Mouse (Mus musculus) layer of hippocampus, postnatal 25 days (tissue): ENCODE results near the gene Serinc3. TPM values are rescaled to one million over a fixed set of nuclear protein-coding genes. Genes with fewer than 3 reads are reported as not detected.
A peak's percentile ranks its signal among the peaks of the same experiment; 100 is the strongest.
"Not testable (repeated sequence)": the region's sequence is repeated elsewhere in the genome, so short reads cannot be mapped to it uniquely, and the experiment has no call there.

ENCODE experiments used
- DNase-seq, 2 experiments: peaks; one replicate each; pipeline ENCODE4 v3.0.0; 2022; ENCODE audit warnings: mixed read lengths in 2 of 2, low spot score in 1 of 2; ENCODE audit errors: extremely low spot score in 1 of 2
- total RNA-seq, 2 experiments: library from RNA; stranded (reverse); gene quantifications; 2 replicates each; pipeline ENCODE4 v1.2.3; 2021

The Serinc3 gene
- total RNA-seq: 100 to 1,000 TPM; 191 to 207 TPM

DNA sequence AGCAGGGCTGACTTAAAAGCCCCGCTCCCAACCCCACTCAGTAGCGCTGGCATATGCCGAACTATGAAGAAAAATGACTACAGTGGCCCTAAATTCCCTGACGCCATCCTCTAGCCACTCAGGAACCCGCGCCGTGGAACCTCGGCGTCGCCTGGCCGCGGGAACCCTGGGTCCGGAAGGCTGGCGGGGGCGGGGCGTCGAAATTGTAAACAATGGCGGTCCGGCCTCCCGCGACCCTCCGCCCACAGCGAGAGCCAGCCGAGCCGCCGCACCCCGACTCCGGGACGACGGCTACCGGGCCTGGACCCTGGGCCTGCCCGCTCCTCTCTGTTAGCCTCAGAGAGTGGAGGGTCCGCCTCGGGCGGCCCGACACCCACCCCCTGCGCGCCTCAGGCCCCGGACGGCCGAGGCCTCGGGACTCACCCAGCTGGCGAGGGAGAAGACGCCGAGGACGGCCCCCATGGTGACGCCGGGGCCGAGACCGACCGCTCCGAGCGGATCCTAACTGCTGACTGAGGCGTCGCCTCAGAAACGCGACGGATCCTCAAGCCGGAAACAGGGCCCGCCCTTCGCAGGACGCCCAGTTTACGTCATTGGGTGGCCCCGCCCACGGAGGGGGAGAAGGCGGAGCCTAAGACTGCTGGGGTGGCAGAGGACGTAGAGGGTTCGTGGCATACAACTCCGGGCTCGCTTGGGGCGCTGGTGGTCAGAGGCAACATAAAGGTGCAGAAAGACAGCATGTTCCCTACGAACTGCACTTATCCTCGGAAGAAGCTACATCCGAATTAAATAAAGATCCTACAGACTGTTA lies at the start of gene Serinc3:
Gene Serinc3 (minus strand): TSS at position 557 of the 811 bp plus-strand sequence.
- peak; percentile 97 for DNase-seq

DNA sequence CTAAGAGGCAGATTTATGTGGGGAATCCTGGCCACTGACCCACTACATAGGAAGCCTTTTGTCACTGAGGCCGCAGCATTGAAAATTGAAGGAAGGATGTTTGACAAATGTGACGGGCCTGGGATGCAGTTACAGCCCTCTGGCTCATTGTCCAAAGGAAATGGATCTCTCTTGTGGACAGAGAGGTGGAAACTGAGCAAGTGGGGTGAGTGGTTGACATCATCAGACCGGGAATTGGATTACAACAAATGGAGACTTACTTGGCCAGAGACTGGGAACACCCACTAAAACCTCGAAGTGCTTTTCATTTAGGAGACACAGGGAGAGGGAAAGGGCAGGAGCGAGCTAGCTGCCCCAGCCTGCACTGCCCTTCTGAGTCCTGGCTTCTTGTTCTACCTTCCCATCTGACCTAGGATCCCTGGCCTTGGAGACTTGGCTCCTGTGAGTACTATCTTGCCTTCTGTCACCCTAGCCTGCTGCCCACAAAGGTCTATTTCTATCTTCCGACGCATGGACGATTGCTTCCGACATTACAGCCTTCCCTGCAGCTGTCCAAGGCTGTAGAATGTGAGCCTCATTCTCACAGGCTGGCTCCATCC lies 48.9 kb upstream of the Serinc3 start:
- no peak for DNase-seq

DNA sequence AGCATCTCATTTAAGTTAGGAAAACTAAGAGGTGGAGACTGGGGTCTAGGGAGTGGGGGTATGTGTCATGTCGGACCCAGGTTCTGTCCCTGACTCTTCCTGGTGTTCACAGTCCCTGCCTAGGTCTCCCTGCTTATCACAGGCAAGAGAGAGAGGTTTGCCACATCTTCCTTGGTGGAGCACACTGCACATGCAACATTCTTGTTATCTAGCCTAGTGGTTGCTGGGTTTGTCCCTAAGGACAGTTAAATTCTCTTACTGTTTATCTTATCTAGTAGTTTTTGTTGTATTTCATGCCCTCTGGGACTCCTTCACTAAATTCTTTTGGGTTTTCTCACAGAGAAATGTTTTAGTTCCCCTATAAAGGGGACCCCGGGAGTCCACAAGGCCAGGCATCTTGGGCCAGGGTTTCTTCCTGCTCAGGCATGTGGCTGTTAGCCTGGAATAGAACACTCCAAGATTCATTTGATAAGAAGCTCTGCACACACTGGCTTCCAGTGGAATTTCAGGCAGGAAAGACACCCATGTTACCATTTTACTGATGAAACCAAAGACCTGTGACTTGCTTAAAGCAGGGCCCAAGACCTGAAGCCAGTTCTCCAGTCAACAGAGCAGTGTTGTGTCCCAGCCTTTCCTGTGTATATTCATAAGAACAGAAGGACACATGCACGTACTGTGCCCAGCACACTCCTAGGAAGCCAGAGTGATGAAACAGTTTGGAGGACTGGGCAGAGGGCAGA lies 48.1 kb upstream of the Serinc3 start:
- DNase-seq: no peak

GRCm38 (mm10) chr2:163691846-163692605 lies 47.1 kb upstream of the Serinc3 start:
- DNase-seq: no peak

GRCm38 (mm10) chr2:163690409-163691304 lies 45.7 kb upstream of the Serinc3 start:
- no peak for DNase-seq

GRCm38 (mm10) chr2:163689771-163690170 lies 44.8 kb upstream of the Serinc3 start:
- no peak for DNase-seq

DNA sequence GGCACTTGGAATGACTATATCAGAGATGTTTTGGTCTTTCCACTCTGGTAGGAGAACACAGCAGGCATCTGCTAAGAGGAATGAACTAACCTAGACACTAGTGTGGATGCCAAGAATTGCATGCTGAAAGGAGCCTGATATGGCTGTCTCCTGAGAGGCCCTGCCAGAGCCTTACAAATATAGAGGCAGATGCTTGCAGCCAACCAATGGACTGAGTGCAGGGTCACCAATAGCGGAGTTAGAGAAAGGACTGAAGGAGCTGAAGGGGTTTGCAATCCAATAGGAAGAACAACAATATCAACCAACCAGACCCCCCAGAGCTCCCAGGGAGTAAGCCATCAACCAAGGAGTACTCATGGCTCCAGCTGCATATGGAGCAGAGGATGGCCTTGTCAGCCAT lies 43.4 kb upstream of the Serinc3 start:
- not testable (repeated sequence) for DNase-seq

DNA sequence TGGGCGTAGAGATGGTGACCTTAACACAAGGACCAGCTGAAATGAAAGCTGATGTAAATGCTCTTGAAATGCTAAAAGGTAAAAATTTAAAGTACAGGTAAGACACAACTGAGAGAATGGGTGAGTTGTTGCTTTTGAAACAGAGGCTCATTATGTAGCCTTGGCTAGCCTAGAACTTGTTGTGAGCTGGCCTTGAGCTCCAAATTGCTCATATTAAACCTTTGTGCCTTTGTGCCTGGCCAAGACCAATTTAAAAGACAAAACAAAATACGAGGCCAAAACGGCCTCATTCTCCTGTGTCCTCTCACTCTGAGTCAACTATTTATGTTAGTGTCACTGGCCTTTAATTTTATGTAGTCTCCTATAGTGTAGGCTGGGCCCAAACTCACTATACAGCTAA lies 42.0 kb upstream of the Serinc3 start:
- DNase-seq: no peak

- DNase-seq: no peak
These were observed 41.3 kb upstream of the Serinc3 start for GRCm38 (mm10) chr2:163686233-163686632.

DNA sequence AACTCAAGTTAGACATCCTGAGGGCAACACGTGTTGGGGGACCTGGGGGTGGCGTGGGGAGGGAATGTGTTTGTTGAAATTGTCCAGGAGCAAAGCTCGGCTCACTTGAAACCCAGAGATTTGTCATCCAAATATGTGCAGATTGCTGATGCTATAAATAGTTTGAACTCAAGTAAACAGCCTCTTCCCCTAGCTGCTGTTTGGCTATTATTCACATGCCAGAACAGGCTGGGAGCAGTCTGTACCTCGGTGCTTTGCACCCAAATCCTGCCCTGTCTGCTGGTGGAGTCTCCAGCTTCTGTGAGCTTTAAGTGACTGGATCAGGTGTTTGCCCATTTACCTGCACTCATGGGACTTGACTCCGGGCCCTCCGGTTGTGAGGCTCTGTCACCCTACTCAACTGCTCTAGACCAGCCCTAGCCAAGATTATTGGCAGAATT lies 40.9 kb upstream of the Serinc3 start:
- DNase-seq: peak; percentile 17 to 45

DNA sequence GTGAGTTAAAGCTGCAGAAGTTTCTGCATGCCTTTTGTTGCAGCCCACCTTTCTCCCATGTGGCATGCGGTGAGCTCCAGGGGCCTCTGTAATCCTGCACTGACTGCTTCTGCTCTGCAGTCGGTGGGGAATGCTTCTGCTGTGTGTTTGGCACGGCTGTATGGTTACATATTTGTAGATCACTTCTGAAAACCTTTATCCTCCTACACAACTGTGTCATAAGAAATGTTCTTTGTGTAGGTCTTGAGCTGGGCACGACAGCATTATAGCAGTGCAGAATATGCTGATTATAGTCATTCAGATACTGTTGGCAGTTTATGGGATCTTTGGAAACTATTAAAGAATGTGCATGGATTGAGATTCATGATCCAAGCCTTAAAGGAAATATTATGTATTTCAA lies 40.4 kb upstream of the Serinc3 start:
- DNase-seq: no peak

GRCm38 (mm10) chr2:163682344-163682743 lies 37.4 kb upstream of the Serinc3 start:
- no peak for DNase-seq

GRCm38 (mm10) chr2:163676745-163677144 lies 31.8 kb upstream of the Serinc3 start:
- no peak for DNase-seq

- no peak for DNase-seq
These were observed 31.4 kb upstream of the Serinc3 start for GRCm38 (mm10) chr2:163676321-163676720.

- DNase-seq: no peak
These were observed 30.7 kb upstream of the Serinc3 start for GRCm38 (mm10) chr2:163675662-163676061.

DNA sequence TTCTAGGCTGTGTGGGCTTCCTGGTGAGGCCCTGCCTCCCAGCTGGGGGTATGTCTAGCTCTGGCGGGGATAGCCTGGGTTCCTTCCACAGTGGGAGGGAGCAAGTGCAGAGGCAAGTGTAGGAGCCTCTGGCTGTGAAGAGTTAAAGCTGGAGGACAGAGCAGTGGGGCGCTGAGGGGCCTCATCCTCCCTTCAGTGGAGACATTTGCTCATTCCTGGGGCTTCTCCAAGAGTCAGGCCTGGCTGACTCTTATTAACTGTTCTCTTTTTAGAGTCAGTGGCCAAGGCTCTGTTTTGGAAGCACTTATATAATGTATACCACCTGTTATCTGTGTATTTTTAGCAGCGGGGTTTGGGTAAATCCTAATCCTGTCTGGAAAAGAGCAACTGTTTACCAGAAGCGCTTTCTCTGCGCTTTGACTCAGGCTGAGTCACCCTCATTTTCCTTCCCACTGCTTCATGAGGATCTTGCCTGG lies 30.3 kb upstream of the Serinc3 start:
- DNase-seq: no peak

DNA sequence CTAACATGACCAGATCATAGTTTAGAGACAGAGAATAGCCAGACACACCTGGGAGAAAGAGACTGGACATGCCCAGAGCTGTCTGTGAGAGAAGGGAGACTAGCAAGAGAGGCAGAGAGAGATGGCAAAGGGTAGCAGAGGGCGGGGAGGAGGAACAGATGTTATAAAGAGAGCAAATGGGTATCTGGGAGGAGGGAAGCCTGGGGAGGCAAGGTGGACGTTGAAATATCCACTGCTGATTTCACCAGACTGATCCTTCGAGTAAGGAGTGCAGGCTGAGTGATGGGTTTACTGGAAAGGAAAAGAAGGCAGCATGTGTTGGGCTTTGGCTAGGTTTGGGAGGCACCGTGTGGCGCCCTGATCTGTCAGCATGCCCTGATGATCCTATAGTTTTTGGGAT lies 29.5 kb upstream of the Serinc3 start:
- no peak for DNase-seq

DNA sequence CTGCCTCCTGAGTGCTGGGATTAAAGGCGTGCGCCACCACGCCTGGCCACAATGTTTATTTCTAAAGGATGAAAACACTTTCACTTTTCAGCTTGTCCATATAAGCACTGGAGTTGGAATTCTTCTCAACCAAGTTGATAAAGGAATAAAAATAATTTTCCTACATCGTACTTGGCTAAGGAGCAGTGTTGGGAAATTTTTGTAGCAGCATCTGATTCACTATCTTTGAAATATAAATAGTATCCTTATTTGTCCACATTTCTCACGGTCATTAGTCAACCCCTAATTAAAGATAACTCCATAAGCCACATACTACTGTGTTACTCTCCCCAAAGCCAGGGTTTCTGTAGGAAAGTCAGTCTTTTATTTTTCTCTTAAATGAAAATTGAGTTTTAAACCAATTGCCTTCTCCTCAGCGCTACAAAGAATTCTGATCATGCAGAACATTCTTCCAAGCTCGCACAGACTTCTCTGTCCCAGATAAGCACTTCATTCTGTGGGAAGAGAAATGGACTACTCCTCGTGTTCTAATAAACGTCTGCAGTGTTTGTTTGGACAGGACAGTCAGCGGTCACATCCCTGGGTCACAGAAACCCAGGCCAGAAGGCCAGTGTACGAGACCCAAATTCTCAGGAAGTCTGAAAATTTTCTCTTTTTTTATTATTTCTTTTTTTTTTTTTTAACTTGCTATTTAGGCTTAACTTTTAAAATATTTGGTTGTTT lies 26.1 kb upstream of the Serinc3 start:
- no peak for DNase-seq

DNA sequence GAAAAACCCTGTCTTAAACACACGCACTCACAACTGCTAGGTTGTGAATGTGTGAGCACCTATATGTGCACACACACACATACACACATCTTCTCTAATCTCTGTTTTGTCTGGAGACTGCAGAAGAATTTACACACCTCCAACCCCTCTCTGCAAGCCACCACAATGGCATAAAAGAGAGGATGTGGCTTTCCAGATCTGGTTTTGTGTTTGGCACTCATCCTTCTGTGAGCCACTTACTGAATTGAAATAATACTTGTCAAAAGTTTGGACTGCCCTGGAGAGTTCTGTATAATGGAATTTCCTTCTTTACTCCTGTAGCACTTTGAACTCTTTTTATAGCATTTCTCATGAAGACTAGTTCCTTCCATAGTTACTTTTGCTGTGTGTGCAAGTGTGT lies 22.1 kb upstream of the Serinc3 start:
- no peak for DNase-seq
